Mouse (Mus musculus) liver, postnatal 0 days (tissue): ENCODE measurements at regions not wholly inside any gene's neighbourhood (a gene's known extent, or its start where the extent isn't known, plus 50 kb on each side); places are given as distances from the start of the nearest gene placed in this dataset.

Experiments used
- ATAC-seq: fragments of 200-750 bp; cut with Nextera tagmentation; 2 replicates; pipeline ENCODE4 v1.8.0; 2017; ENCODE audit warnings: mild to moderate bottlenecking, moderate library complexity
- DNase-seq: peaks from one replicate; pipeline ENCODE4 v3.0.0-alpha.2; 2016
- H3K27ac ChIP-seq: fragments of 300-500 bp; sonication (generic); 2 replicates; pipeline ENCODE4 v1.5.1; 2014; ENCODE audit warnings: antibody characterized with exemption, moderate library complexity, mild to moderate bottlenecking, low read depth
- H3K27me3 ChIP-seq: fragments of 300-500 bp; sonication (generic); 2 replicates; pipeline ENCODE4 v1.6.1; 2014; ENCODE audit warnings: low read length, control low read depth, mixed read lengths; ENCODE audit not compliant: insufficient read depth
- H3K36me3 ChIP-seq: fragments of 300-500 bp; sonication (generic); replicated peaks from 2 replicates; pipeline ENCODE4 v1.6.1; 2014; ENCODE audit warnings: mild to moderate bottlenecking, control low read depth, low read length, moderate library complexity, mixed read lengths; ENCODE audit not compliant: insufficient read depth
- H3K4me1 ChIP-seq: fragments of 300-500 bp; sonication (generic); 2 replicates; pipeline ENCODE4 v1.6.1; 2014; ENCODE audit warnings: antibody characterized with exemption, mild to moderate bottlenecking, control low read depth; ENCODE audit not compliant: insufficient read depth
- H3K4me2 ChIP-seq: fragments of 300-500 bp; sonication (generic); 2 replicates; pipeline ENCODE4 v1.6.1; 2014; ENCODE audit warnings: low read depth, mild to moderate bottlenecking, low read length, moderate library complexity, mixed read lengths
- H3K4me3 ChIP-seq: fragments of 300-500 bp; sonication (generic); 2 replicates; pipeline ENCODE4 v1.5.1; 2014; ENCODE audit warnings: low read depth, low read length
- H3K9ac ChIP-seq: fragments of 300-500 bp; sonication (generic); replicated peaks from 2 replicates; pipeline ENCODE4 v1.6.1; 2014; ENCODE audit warnings: mild to moderate bottlenecking, moderate library complexity
- H3K9me3 ChIP-seq: fragments of 300-500 bp; sonication (generic); 2 replicates; pipeline ENCODE4 v1.6.1; 2016; ENCODE audit warnings: mild to moderate bottlenecking, control low read depth, low read length, mixed read lengths
- CTCF ChIP-seq: sonication (generic); IDR thresholded peaks from 2 replicates; pipeline ENCODE4 v1.5.1; 2016; ENCODE audit warnings: antibody characterized with exemption, low read depth
- EP300 ChIP-seq: IDR thresholded peaks from 2 replicates; pipeline ENCODE4 v1.6.1; 2016; ENCODE audit warnings: antibody characterized with exemption, low read depth, mild to moderate bottlenecking
- WGBS: fragments of 180-500 bp; shearing (Covaris S2); extraction: QIAGEN DNeasy Blood & Tissue Kit; methylation state at CpG from one replicate; pipeline ENCODE4 v1.1.7; 2014; ENCODE audit not compliant: insufficient replicate concordance; 5-methylcytosine and 5-hydroxymethylcytosine counted together

- TF ChIP-seq EP300 (no peak), CTCF (no peak)
- Histone ChIP-seq H3K36me3 (no peaks in the 10 kb centered on the region), H3K4me1 (no peaks in the 10 kb centered on the region), H3K4me3 (no peak overlapping the region), H3K9me3 (no peaks in the 10 kb centered on the region), H3K27ac (no peak overlapping the region), H3K9ac (no peak overlapping the region), H3K4me2 (no peak overlapping the region), H3K27me3 (no peaks in the 10 kb centered on the region)
- DNase-seq, result no peak
- WGBS, result 85% methylated on average over 7 of the region's 7 CpGs
- no peak for ATAC-seq
Observed at GRCm38 (mm10) chr6:51696396-51696795, 172.7 kb downstream of the Snx10 start.

GRCm38 (mm10) chr6:51697754-51698153 is 174.1 kb downstream of the Snx10 start:
- TF ChIP-seq CTCF (no peak), EP300 (no peak)

GRCm38 (mm10) chr6:51698244-51698643 is 174.5 kb downstream of the Snx10 start:
- H3K9me3 ChIP-seq, result no peaks in the 10 kb centered on the region
- no peaks in the 10 kb centered on the region for H3K36me3 ChIP-seq
- H3K4me2 ChIP-seq, result no peak overlapping the region
- H3K4me1 ChIP-seq, result no peaks in the 10 kb centered on the region
- H3K4me3 ChIP-seq, result no peak overlapping the region
- TF ChIP-seq EP300 (no peak), CTCF (no peak)
- no peak for ATAC-seq
- WGBS, result 63% methylated on average over 4 of the region's 4 CpGs
- H3K27ac ChIP-seq, result 0 out of 2 replicates have a peak overlapping the region, but pooled peaks have one; percentile 40
- no peak for DNase-seq
- H3K9ac ChIP-seq, result no peak overlapping the region
- H3K27me3 ChIP-seq, result no peaks in the 10 kb centered on the region

More at GRCm38 (mm10) chr6:51697754-51698153, 174.1 kb downstream of the Snx10 start:
- H3K4me1 ChIP-seq, result no peaks in the 10 kb centered on the region
- H3K4me2 ChIP-seq, result no peak overlapping the region
- no peaks in the 10 kb centered on the region for H3K9me3 ChIP-seq
- no peak overlapping the region for H3K9ac ChIP-seq
- H3K27ac ChIP-seq, result no peak overlapping the region
- ATAC-seq (no peak), DNase-seq (no peak)
- no peak overlapping the region for H3K4me3 ChIP-seq
- H3K36me3 ChIP-seq, result no peaks in the 10 kb centered on the region
- no peaks in the 10 kb centered on the region for H3K27me3 ChIP-seq
- 72% methylated on average over 3 of the region's 3 CpGs for WGBS

- H3K9ac ChIP-seq, result no peak overlapping the region; the same call in 1 of the 2 replicates
- peak overlapping the region; percentile 54 for H3K4me2 ChIP-seq
- no peaks in the 10 kb centered on the region for H3K4me1 ChIP-seq
- peak overlapping the region; percentile 82 for H3K27ac ChIP-seq
- no peaks in the 10 kb centered on the region for H3K9me3 ChIP-seq
- no peaks in the 10 kb centered on the region for H3K27me3 ChIP-seq
- DNase-seq (peak; percentile 38), ATAC-seq (peak; percentile 93)
- H3K36me3 ChIP-seq, result no peaks in the 10 kb centered on the region
- 58% methylated on average over 11 of the region's 11 CpGs for WGBS
- no peak overlapping the region for H3K4me3 ChIP-seq
- TF ChIP-seq EP300 (peak; percentile 47; the same call in 1 of the 2 replicates), CTCF (no peak)
Observed at GRCm38 (mm10) chr6:51701253-51702020, 177.7 kb downstream of the Snx10 start.

- H3K9ac ChIP-seq, result peak overlapping the region; percentile 6; the same call in 1 of the 2 replicates
- peak overlapping the region; percentile 54 for H3K4me2 ChIP-seq
- H3K4me1 ChIP-seq, result no peaks in the 10 kb centered on the region
- DNase-seq, result no peak
- H3K36me3 ChIP-seq, result no peaks in the 10 kb centered on the region
- TF ChIP-seq CTCF (no peak), EP300 (no peak)
- no peaks in the 10 kb centered on the region for H3K27me3 ChIP-seq
- no peak for ATAC-seq
- 75% methylated on average over 10 of the region's 10 CpGs for WGBS
- H3K4me3 ChIP-seq, result peak overlapping the region; percentile 11; the same call in 1 of the 2 replicates
- peak overlapping the region; percentile 82 for H3K27ac ChIP-seq
- no peaks in the 10 kb centered on the region for H3K9me3 ChIP-seq
Observed at GRCm38 (mm10) chr6:51702456-51703171, 178.9 kb downstream of the Snx10 start.

- DNase-seq, result no peak
Observed at GRCm38 (mm10) chr6:51708011-51708410, 184.3 kb downstream of the Snx10 start.

More at GRCm38 (mm10) chr6:51708011-51708410, 184.3 kb downstream of the Snx10 start:
- ATAC-seq, result no peak
- Histone ChIP-seq H3K4me1 (0 out of 2 replicates have a peak, but pooled peaks cover 2% of the 10 kb centered on the region), H3K4me3 (no peak overlapping the region), H3K9me3 (no peaks in the 10 kb centered on the region), H3K27me3 (no peaks in the 10 kb centered on the region), H3K4me2 (no peak overlapping the region), H3K27ac (no peak overlapping the region), H3K36me3 (no peaks in the 10 kb centered on the region), H3K9ac (no peak overlapping the region)
- 67% methylated on average over 6 of the region's 6 CpGs for WGBS
- TF ChIP-seq CTCF (no peak), EP300 (no peak)
